Mouse (Mus musculus) left cerebral cortex, postnatal 14 days (tissue): ENCODE data around the gene Trmo. TPM values are rescaled to one million over a fixed set of nuclear protein-coding genes. Genes with fewer than 3 reads are reported as not detected.

Source experiments
- DNase-seq, 2 experiments: peaks; one replicate each; pipeline ENCODE4 v3.0.0; 2021 to 2022; ENCODE audit warnings: low spot score in 2 of 2, mixed read lengths in 1 of 2
- intact Hi-C: fragments of 180-260 bp; cut with DNase I; formaldehyde crosslinking; loops from one replicate; pipeline ENCODE4 v1.15.1; 2025
- total RNA-seq, 2 experiments: library from RNA; stranded (reverse); gene quantifications; 2 replicates each; pipeline ENCODE4 v1.2.3; 2021

Trmo gene
- total RNA-seq, 2 experiments from 2014 or later, result 3.2 to 3.7 TPM

- DNase-seq, result no peak
- intact Hi-C loops, result loop anchor here (5.0 kb wide), 1 partner anchor 142 kb away; no protein-coding TSS in a partner anchor
These were observed 44.9 kb downstream of the Trmo start for GRCm38 (mm10) chr4:46344288-46344687.

GRCm38 (mm10) chr4:46343596-46344260 is 45.5 kb downstream of the Trmo start, which contains the start of gene Foxe1:
TSS of gene Foxe1 (plus strand) at chr4:46343609.
- intact Hi-C loops, result loop anchor here (5.0 kb wide), 1 partner anchor 141 kb away; no protein-coding TSS in a partner anchor
- no peak for DNase-seq

GRCm38 (mm10) chr4:46342711-46343286 is 46.4 kb downstream of the Trmo start:
- DNase-seq, result no peak
- intact Hi-C loops, result loop anchor here (5.0 kb wide), 1 partner anchor 140 kb away; no protein-coding TSS in a partner anchor

- DNase-seq, result no peak
- intact Hi-C loops, result loop anchor here (5.0 kb wide), 1 partner anchor 140 kb away; no protein-coding TSS in a partner anchor
These were observed 47.2 kb downstream of the Trmo start for GRCm38 (mm10) chr4:46341831-46342680.

GRCm38 (mm10) chr4:46339584-46339983 is 49.7 kb downstream of the Trmo start:
- no peak for DNase-seq
- intact Hi-C loops, result no loop called here

- intact Hi-C loops, result no loop called here
- no peak for DNase-seq
These were observed 50.2 kb downstream of the Trmo start for GRCm38 (mm10) chr4:46339026-46339425.

GRCm38 (mm10) chr4:46337990-46338389 is 51.2 kb downstream of the Trmo start:
- DNase-seq, result no peak
- intact Hi-C loops, result no loop called here

- DNase-seq, result no peak
- intact Hi-C loops, result no loop called here
These were observed 53.4 kb downstream of the Trmo start for GRCm38 (mm10) chr4:46335846-46336245.

GRCm38 (mm10) chr4:46328906-46329305 is 60.3 kb downstream of the Trmo start:
- no peak for DNase-seq
- intact Hi-C loops, result no loop called here

Other genes with a start within 250 kb of the Trmo start
- 10 to 100 TPM; 11.5 to 11.8 TPM for gene Xpa, start 193.1 kb downstream of the Trmo start, total RNA-seq
- gene Foxe1, start 45.8 kb downstream of the Trmo start, total RNA-seq, result not detected
- not detected for gene Hemgn, start 24.1 kb upstream of the Trmo start, total RNA-seq
- gene Anp32b, start 61.5 kb upstream of the Trmo start, total RNA-seq, result 10 to 100 TPM; 43.7 to 43.9 TPM
- 10 to 100 TPM; 20.8 to 24.5 TPM for gene Nans, start 99.8 kb upstream of the Trmo start, total RNA-seq
- 1 to 10 TPM in 1 of 2 experiments, under 1 TPM in 1; 0.47 to 1.5 TPM for gene Trim14, start 146.7 kb upstream of the Trmo start, total RNA-seq
- gene Coro2a, start 212.8 kb upstream of the Trmo start, total RNA-seq, result 10 to 100 TPM; 34.1 to 37.3 TPM